In genomic region chr15:59953857-59954256, GRCm38 (mm10) we compare ENCODE assay signal across 18 mouse cellular contexts.
DNase-seq lines count a peak whose midpoint lies in the region; ATAC-seq and TF ChIP-seq lines count a peak whose summit lies in the region.
"Had no signal": no experiment of that assay in that cellular context is flagged by ENCODE, and none has a peak within 500 bp of the region (broad histone marks: within the 10 kb centered on the region; RNA-seq: fewer than 3 reads in every experiment).

No protein-coding gene starts in this region.

- H3K4me1 ChIP-seq in kidney, postnatal 0 days (replicated peaks; ENCODE audit: insufficient read depth, low read length) = no peaks in the 10 kb centered on the region
- H3K4me1 ChIP-seq in lung, embryonic 15.5 days = no peaks in the 10 kb centered on the region
- H3K4me1 ChIP-seq: heart, embryonic 10.5 days; hindbrain, embryonic 10.5 days; neural tube, embryonic 12.5 days had no signal

- H3K4me3 ChIP-seq in kidney, postnatal 0 days (replicated peaks; ENCODE audit: low read depth, low read length) = no peak overlapping the region
- no peak overlapping the region for H3K4me3 ChIP-seq in lung, embryonic 15.5 days
- H3K4me3 ChIP-seq: gastrocnemius, adult 2 months; heart, embryonic 10.5 days; hindbrain, embryonic 10.5 days; neural tube, embryonic 12.5 days had no signal

- H3K9me3 ChIP-seq in kidney, postnatal 0 days (replicated peaks; ENCODE audit: low read length) = no peaks in the 10 kb centered on the region
- H3K9me3 ChIP-seq in lung, embryonic 15.5 days = no peaks in the 10 kb centered on the region
- H3K9me3 ChIP-seq: heart, embryonic 10.5 days; hindbrain, embryonic 10.5 days; neural tube, embryonic 12.5 days had no signal

- WGBS in kidney, postnatal 0 days = 70% methylated on average over 4 of the region's 4 CpGs
- 31% methylated on average over 4 of the region's 4 CpGs for WGBS in lung, embryonic 15.5 days

- H3K9ac ChIP-seq in kidney, postnatal 0 days (ENCODE audit: low read depth, low read length) = no peak overlapping the region
- no peak overlapping the region for H3K9ac ChIP-seq in lung, embryonic 15.5 days
- H3K9ac ChIP-seq: liver, embryonic 14.5 days; neural tube, embryonic 12.5 days had no signal

- no peak for ATAC-seq in kidney, postnatal 0 days (replicated peaks; ENCODE audit: low FRiP score, low read depth)
- ATAC-seq in lung, embryonic 15.5 days (ENCODE audit: borderline replicate concordance, extremely low read depth, low FRiP score, low TSS enrichment) = peak; percentile 85; the same call in 1 of the 2 replicates
- ATAC-seq: midbrain, embryonic 16.5 days; Patski had no signal

- no peak overlapping the region for H3K27ac ChIP-seq in kidney, postnatal 0 days
- no peak overlapping the region for H3K27ac ChIP-seq in lung, embryonic 15.5 days
- H3K27ac ChIP-seq: gastrocnemius, adult 2 months; heart, embryonic 10.5 days; hindbrain, embryonic 10.5 days; liver, embryonic 14.5 days; neural tube, embryonic 12.5 days had no signal

- no peak for TF ChIP-seq CTCF in kidney, postnatal 0 days (IDR thresholded peaks at IDR 0.05; ENCODE audit: low read depth)

- H3K27me3 ChIP-seq in kidney, postnatal 0 days (ENCODE audit: insufficient read depth, low read length) = no peaks in the 10 kb centered on the region
- H3K27me3 ChIP-seq in lung, embryonic 15.5 days = no peaks in the 10 kb centered on the region
- H3K27me3 ChIP-seq: neural tube, embryonic 12.5 days had no signal

- no peak overlapping the region for H3K4me2 ChIP-seq in kidney, postnatal 0 days (ENCODE audit: low read length)
- H3K4me2 ChIP-seq in lung, embryonic 15.5 days = no peak overlapping the region
- H3K4me2 ChIP-seq: midbrain, embryonic 11.5 days; neural tube, embryonic 12.5 days had no signal

- intact Hi-C loops in heart, postnatal 25 days (cut with DNase I) = no loop called here

- DNase-seq in heart, adult 18-20 months = peak; percentile 8 to 23
- DNase-seq in heart, postnatal 25 days (ENCODE audit: low spot score) = no peak
- peak; percentile 19 for DNase-seq in kidney, postnatal 0 days (ENCODE audit: low spot score)
- DNase-seq in kidney, postnatal 36 days = no peak
- DNase-seq in lung, postnatal 4 days = no peak
- no peak for DNase-seq in right cerebral cortex, postnatal 14 days
- DNase-seq: adrenal gland, postnatal 10 days; thymus, adult 2 months; thymus, postnatal 36 days had no signal

- no peaks in the 10 kb centered on the region for H3K36me3 ChIP-seq in kidney, postnatal 0 days (ENCODE audit: insufficient read depth, low read length)
- no peaks in the 10 kb centered on the region for H3K36me3 ChIP-seq in lung, embryonic 15.5 days
- H3K36me3 ChIP-seq: heart, embryonic 10.5 days; hindbrain, embryonic 10.5 days; neural tube, embryonic 12.5 days had no signal

Comparison
In these comparisons a context has a peak if more than half of its experiments do, and no peak if none do; other contexts are left out.
1. DNase-seq: peak in heart, adult 18-20 months (2 of 2) and kidney, postnatal 0 days (single experiment); none in heart, postnatal 25 days (single experiment), kidney, postnatal 36 days (0 of 2), lung, postnatal 4 days (0 of 2) and right cerebral cortex, postnatal 14 days (single experiment).